Mouse (Mus musculus) left cerebral cortex, adult 8-10 months (tissue): ENCODE measurements around the gene Mcoln1. TPM values are rescaled to one million over a fixed set of nuclear protein-coding genes. Genes with fewer than 3 reads are reported as not detected.

Experiments used
- total RNA-seq, 4 experiments: library from RNA; stranded (reverse); gene quantifications; 2 replicates each; pipeline ENCODE4 v1.2.4; 2022

The Mcoln1 gene
- total RNA-seq, 4 experiments from 2014 or later, result 85.3 to 100 (median 94.8) TPM

Other genes starting within 250 kb of the Mcoln1 start
- gene Insr, start 220.8 kb upstream of the Mcoln1 start, total RNA-seq, result 10 to 100 TPM; 45.9 to 54.0 (median 51.3) TPM
- not detected for gene A430078G23Rik, start 147.0 kb upstream of the Mcoln1 start, total RNA-seq
- 10 to 100 TPM; 38.6 to 45.6 (median 41.8) TPM for gene Arhgef18, start 107.5 kb upstream of the Mcoln1 start, total RNA-seq
- gene Pex11g, start 32.8 kb upstream of the Mcoln1 start, total RNA-seq, result 1 to 10 TPM in 1 of 4 experiments, under 1 TPM in 3; 0.41 to 1.0 (median 0.90) TPM
- under 1 TPM in 1 of 4 experiments, not detected in 3; 0.30 TPM for gene Tex45, start 29.6 kb upstream of the Mcoln1 start, total RNA-seq
- 10 to 100 TPM; 30.8 to 36.0 (median 31.9) TPM for gene Zfp358, start 7.3 kb upstream of the Mcoln1 start, total RNA-seq
- 10 to 100 TPM; 62.6 to 70.7 (median 67.0) TPM for gene Pnpla6, start 14.9 kb downstream of the Mcoln1 start, total RNA-seq
- not detected for gene C330021F23Rik, start 67.5 kb downstream of the Mcoln1 start, total RNA-seq
- gene Camsap3, start 86.8 kb downstream of the Mcoln1 start, total RNA-seq, result 10 to 100 TPM; 29.0 to 34.2 (median 32.6) TPM
- gene Xab2, start 120.9 kb downstream of the Mcoln1 start, total RNA-seq, result 10 to 100 TPM; 38.1 to 41.5 (median 40.5) TPM
- 10 to 100 TPM; 55.9 to 90.3 (median 75.7) TPM for gene Pet100, start 121.1 kb downstream of the Mcoln1 start, total RNA-seq
- not detected for gene Pcp2, start 125.1 kb downstream of the Mcoln1 start, total RNA-seq
- 10 to 100 TPM; 55.4 to 80.3 (median 63.3) TPM for gene Stxbp2, start 130.5 kb downstream of the Mcoln1 start, total RNA-seq
- gene Retn, start 155.3 kb downstream of the Mcoln1 start, total RNA-seq, result 1 to 10 TPM in 3 of 4 experiments, under 1 TPM in 1; 0.96 to 1.5 (median 1.1) TPM
- under 1 TPM in 2 of 4 experiments, not detected in 2; 0.42 to 0.59 TPM for gene Mcemp1, start 165.3 kb downstream of the Mcoln1 start, total RNA-seq
- 10 to 100 TPM; 11.6 to 18.0 (median 13.9) TPM for gene Fcor, start 171.9 kb downstream of the Mcoln1 start, total RNA-seq
- 10 to 100 TPM; 27.3 to 29.4 (median 28.7) TPM for gene Trappc5, start 175.8 kb downstream of the Mcoln1 start, total RNA-seq
- not detected for gene Fcer2a, start 193.7 kb downstream of the Mcoln1 start, total RNA-seq
- under 1 TPM in 2 of 4 experiments, not detected in 2; 0.27 to 0.40 TPM for gene Clec4g, start 220.2 kb downstream of the Mcoln1 start, total RNA-seq
- 1 to 10 TPM in 3 of 4 experiments, under 1 TPM in 1; 0.41 to 1.5 (median 1.2) TPM for gene Cd209a, start 248.5 kb downstream of the Mcoln1 start, total RNA-seq